Mouse (Mus musculus): ENCODE results near the gene Dock6.
"Not testable (repeated sequence)": the region's sequence is repeated elsewhere in the genome, so short reads cannot be mapped to it uniquely, and the experiment has no call there.

Gene Dock6

GRCm38 (mm10) chr9:21852128-21853091 is at the start of gene Dock6:
Dock6 (minus strand) TSS chr9:21852635.
- peak; percentile 90 for DNase-seq (ENCODE audit: low read depth, low spot score)

- DNase-seq (ENCODE audit: low read depth, low spot score) = peak; percentile 72
Observed at GRCm38 (mm10) chr9:21901223-21901820, 48.9 kb upstream of the Dock6 start.

- no peak for DNase-seq (ENCODE audit: low read depth, low spot score)
Observed at GRCm38 (mm10) chr9:21889229-21889628, 36.8 kb upstream of the Dock6 start.

- no peak for DNase-seq (ENCODE audit: low read depth, low spot score)
Observed at GRCm38 (mm10) chr9:21876601-21877000, 24.2 kb upstream of the Dock6 start.

GRCm38 (mm10) chr9:21872204-21872603 is 19.8 kb upstream of the Dock6 start:
- no peak for DNase-seq (ENCODE audit: low read depth, low spot score)

- peak; percentile 70 for DNase-seq (ENCODE audit: low read depth, low spot score)
Observed at GRCm38 (mm10) chr9:21870879-21871524, 18.6 kb upstream of the Dock6 start.

- DNase-seq (ENCODE audit: low read depth, low spot score) = not testable (repeated sequence)
Observed at GRCm38 (mm10) chr9:21869290-21869689, 16.9 kb upstream of the Dock6 start.

GRCm38 (mm10) chr9:21867726-21868125 is 15.3 kb upstream of the Dock6 start:
- no peak for DNase-seq (ENCODE audit: low read depth, low spot score)

- no peak for DNase-seq (ENCODE audit: low read depth, low spot score)
Observed at GRCm38 (mm10) chr9:21866641-21867040, 14.2 kb upstream of the Dock6 start.

- DNase-seq (ENCODE audit: low read depth, low spot score) = no peak
Observed at GRCm38 (mm10) chr9:21865673-21866398, 13.4 kb upstream of the Dock6 start.

- DNase-seq (ENCODE audit: low read depth, low spot score) = no peak
Observed at GRCm38 (mm10) chr9:21862181-21862580, 9.7 kb upstream of the Dock6 start.

- not testable (repeated sequence) for DNase-seq (ENCODE audit: low read depth, low spot score)
Observed at GRCm38 (mm10) chr9:21860349-21860748, 7.9 kb upstream of the Dock6 start.

- no peak for DNase-seq (ENCODE audit: low read depth, low spot score)
Observed at GRCm38 (mm10) chr9:21859606-21860005, 7.2 kb upstream of the Dock6 start.

- DNase-seq (ENCODE audit: low read depth, low spot score) = peak; percentile 39
Observed at GRCm38 (mm10) chr9:21858084-21858483, 5.6 kb upstream of the Dock6 start.

- DNase-seq (ENCODE audit: low read depth, low spot score) = no peak
Observed at GRCm38 (mm10) chr9:21857501-21857900, 5.1 kb upstream of the Dock6 start.

- DNase-seq (ENCODE audit: low read depth, low spot score) = no peak
Observed at GRCm38 (mm10) chr9:21854894-21855293, 2.5 kb upstream of the Dock6 start.

GRCm38 (mm10) chr9:21853961-21854360 is 1.5 kb upstream of the Dock6 start:
- no peak for DNase-seq (ENCODE audit: low read depth, low spot score)

GRCm38 (mm10) chr9:21851084-21851483 is 1.4 kb downstream of the Dock6 start:
- DNase-seq (ENCODE audit: low read depth, low spot score) = no peak

- DNase-seq (ENCODE audit: low read depth, low spot score) = peak; percentile 52
Observed at GRCm38 (mm10) chr9:21849691-21850677, 2.5 kb downstream of the Dock6 start.

GRCm38 (mm10) chr9:21847926-21848325 is 4.5 kb downstream of the Dock6 start:
- no peak for DNase-seq (ENCODE audit: low read depth, low spot score)

Data from mesoderm, embryonic 11.5 days (tissue).